Mouse (Mus musculus): ENCODE data around the gene Ntan1. TPM values are rescaled to one million over a fixed set of nuclear protein-coding genes. Genes with fewer than 3 reads are reported as not detected.
"Not testable (repeated sequence)": the region's sequence is repeated elsewhere in the genome, so short reads cannot be mapped to it uniquely, and the experiment has no call there.

The Ntan1 gene
- polyA plus RNA-seq, 1 experiment from 2014 or later = 236 TPM

DNA sequence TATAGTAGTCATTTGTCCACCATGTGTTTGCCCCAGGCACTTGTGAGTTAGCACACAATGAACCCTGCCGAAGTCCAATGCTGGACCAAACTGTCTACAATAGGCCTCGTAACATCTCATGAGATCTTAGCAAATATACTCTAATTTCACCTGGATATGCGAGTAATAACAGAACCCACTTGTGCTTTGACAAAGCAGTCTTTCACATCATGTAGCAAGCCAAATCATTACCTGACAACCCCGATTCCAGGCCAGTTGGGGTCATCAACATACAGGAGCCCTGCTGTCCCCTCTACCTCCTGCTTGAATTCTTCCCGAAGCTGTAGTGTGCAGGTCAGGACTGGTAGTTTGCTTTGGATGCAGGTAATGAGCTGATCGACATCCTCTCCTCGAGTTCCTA, 21.4 kb downstream of the Ntan1 start:
- Histone ChIP-seq H3K9ac (no peak overlapping the region), H3K4me3 (no peak overlapping the region), H3K27me3 (no peaks in the 10 kb centered on the region), H3K36me3 (peaks cover 92% of the 10 kb centered on the region), H3K4me1 (no peaks in the 10 kb centered on the region), H3K9me3 (no peaks in the 10 kb centered on the region), H3K27ac (no peak overlapping the region), H3K4me2 (no peak overlapping the region)
- ATAC-seq (ENCODE audit: insufficient number of reproducible peaks, insufficient read depth, low FRiP score, low TSS enrichment, low read depth) = no peak
- WGBS = 90% methylated on average over 7 of the region's 7 CpGs

DNA sequence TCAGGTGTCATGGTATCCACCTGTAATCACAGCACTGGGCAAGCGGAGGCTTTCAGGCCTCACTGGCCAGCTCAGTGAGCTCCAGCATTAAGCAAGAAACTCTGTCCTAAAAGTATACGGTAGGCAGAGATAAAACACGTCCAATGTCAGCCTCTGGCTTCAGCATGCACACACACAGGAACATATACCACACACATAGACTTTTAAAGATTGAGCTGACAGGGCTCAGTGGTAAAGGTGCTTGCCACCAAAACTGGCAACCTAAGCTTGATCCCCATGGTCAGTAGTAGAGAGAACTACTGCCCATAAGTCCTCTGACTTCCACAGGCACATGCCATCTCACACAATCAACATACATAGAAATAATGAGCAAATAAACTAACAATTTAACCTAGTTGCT, 22.3 kb downstream of the Ntan1 start:
- Histone ChIP-seq H3K27ac (no peak overlapping the region), H3K9ac (no peak overlapping the region), H3K4me3 (no peak overlapping the region), H3K27me3 (no peaks in the 10 kb centered on the region), H3K36me3 (peaks cover 94% of the 10 kb centered on the region), H3K4me2 (no peak overlapping the region), H3K9me3 (no peaks in the 10 kb centered on the region), H3K4me1 (no peaks in the 10 kb centered on the region)
- ATAC-seq (ENCODE audit: insufficient number of reproducible peaks, insufficient read depth, low FRiP score, low TSS enrichment, low read depth) = no peak
- 97% methylated on average over 3 of the region's 3 CpGs for WGBS

- no peak overlapping the region for H3K4me3 ChIP-seq
Observed at GRCm38 (mm10) chr16:13845031-13845430, 26.4 kb downstream of the Ntan1 start.

GRCm38 (mm10) chr16:13846675-13847074, 28.0 kb downstream of the Ntan1 start:
- Histone ChIP-seq H3K9me3 (no peaks in the 10 kb centered on the region), H3K27me3 (no peaks in the 10 kb centered on the region), H3K27ac (no peak overlapping the region), H3K9ac (no peak overlapping the region), H3K4me1 (no peaks in the 10 kb centered on the region), H3K4me2 (no peak overlapping the region), H3K36me3 (peaks cover 72% of the 10 kb centered on the region), H3K4me3 (no peak overlapping the region)
- 93% methylated on average over 1 of the region's 1 CpGs for WGBS
- no peak for ATAC-seq (ENCODE audit: insufficient number of reproducible peaks, insufficient read depth, low FRiP score, low TSS enrichment, low read depth)

More at GRCm38 (mm10) chr16:13845031-13845430, 26.4 kb downstream of the Ntan1 start:
- H3K4me1 ChIP-seq = no peaks in the 10 kb centered on the region
- H3K36me3 ChIP-seq = peaks cover 80% of the 10 kb centered on the region
- no peak overlapping the region for H3K4me2 ChIP-seq
- H3K27me3 ChIP-seq = no peaks in the 10 kb centered on the region
- H3K9me3 ChIP-seq = no peaks in the 10 kb centered on the region
- H3K9ac ChIP-seq = no peak overlapping the region
- no peak overlapping the region for H3K27ac ChIP-seq
- WGBS = 97% methylated on average over 5 of the region's 5 CpGs
- ATAC-seq (ENCODE audit: insufficient number of reproducible peaks, insufficient read depth, low FRiP score, low TSS enrichment, low read depth) = no peak

DNA sequence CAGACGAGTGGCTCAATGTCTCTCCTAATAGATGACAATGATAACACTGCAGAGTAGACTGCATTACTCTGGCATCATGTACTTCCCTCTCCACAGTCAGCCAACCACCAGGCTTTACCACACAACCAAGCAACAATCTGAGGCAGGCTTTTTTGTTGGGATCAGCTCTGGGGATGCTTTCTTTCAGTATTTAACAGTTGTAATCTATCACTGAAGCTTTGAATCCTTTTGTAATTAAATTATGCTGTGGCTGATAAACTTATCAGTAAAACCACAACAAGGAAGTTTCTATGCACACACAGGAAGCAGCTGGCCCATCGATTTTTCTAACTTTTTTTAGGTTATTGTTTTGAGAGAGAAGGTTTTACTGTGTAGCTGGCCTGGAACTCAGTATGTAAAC, 29.7 kb downstream of the Ntan1 start:
- WGBS = 75% methylated on average over 2 of the region's 2 CpGs
- Histone ChIP-seq H3K9ac (no peak overlapping the region), H3K4me2 (no peak overlapping the region), H3K27me3 (no peaks in the 10 kb centered on the region), H3K4me1 (no peaks in the 10 kb centered on the region), H3K9me3 (no peaks in the 10 kb centered on the region), H3K27ac (no peak overlapping the region), H3K36me3 (peaks cover 72% of the 10 kb centered on the region), H3K4me3 (no peak overlapping the region)
- no peak for ATAC-seq (ENCODE audit: insufficient number of reproducible peaks, insufficient read depth, low FRiP score, low TSS enrichment, low read depth)

DNA sequence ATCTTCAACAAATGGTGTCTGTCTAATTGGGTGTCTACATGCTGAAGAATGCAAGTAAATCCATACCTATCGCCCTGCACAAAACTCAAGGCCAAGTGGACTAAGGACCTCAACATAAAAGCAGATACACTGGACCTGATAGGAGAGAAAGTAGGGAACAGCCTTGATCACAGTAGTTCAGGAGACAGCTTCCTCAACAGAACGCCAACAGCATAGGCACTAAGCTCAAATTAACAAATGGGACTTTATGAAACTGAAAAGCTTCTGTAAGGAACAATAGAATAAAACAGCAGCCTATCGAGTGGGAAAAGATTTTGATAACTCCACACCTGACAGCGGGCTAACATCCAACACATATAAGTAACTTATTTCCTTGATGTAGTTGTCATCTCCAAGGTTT, 32.8 kb downstream of the Ntan1 start:
- H3K27me3 ChIP-seq = no peaks in the 10 kb centered on the region
- H3K27ac ChIP-seq = no peak overlapping the region
- H3K4me3 ChIP-seq = no peak overlapping the region
- 95% methylated on average over 4 of the region's 4 CpGs for WGBS
- H3K9ac ChIP-seq = no peak overlapping the region
- no peak overlapping the region for H3K4me2 ChIP-seq
- H3K36me3 ChIP-seq = peaks cover 64% of the 10 kb centered on the region
- no peaks in the 10 kb centered on the region for H3K4me1 ChIP-seq
- ATAC-seq (ENCODE audit: insufficient number of reproducible peaks, insufficient read depth, low FRiP score, low TSS enrichment, low read depth) = no peak
- no peaks in the 10 kb centered on the region for H3K9me3 ChIP-seq

- 96% methylated on average over 4 of the region's 4 CpGs for WGBS
- no peaks in the 10 kb centered on the region for H3K9me3 ChIP-seq
- no peak overlapping the region for H3K9ac ChIP-seq
- no peak overlapping the region for H3K27ac ChIP-seq
- no peaks in the 10 kb centered on the region for H3K27me3 ChIP-seq
- peaks cover 61% of the 10 kb centered on the region for H3K36me3 ChIP-seq
- no peak for ATAC-seq (ENCODE audit: insufficient number of reproducible peaks, insufficient read depth, low FRiP score, low TSS enrichment, low read depth)
- no peaks in the 10 kb centered on the region for H3K4me1 ChIP-seq
- H3K4me2 ChIP-seq = no peak overlapping the region
- H3K4me3 ChIP-seq = no peak overlapping the region
Observed at GRCm38 (mm10) chr16:13853886-13854285, 35.2 kb downstream of the Ntan1 start.

DNA sequence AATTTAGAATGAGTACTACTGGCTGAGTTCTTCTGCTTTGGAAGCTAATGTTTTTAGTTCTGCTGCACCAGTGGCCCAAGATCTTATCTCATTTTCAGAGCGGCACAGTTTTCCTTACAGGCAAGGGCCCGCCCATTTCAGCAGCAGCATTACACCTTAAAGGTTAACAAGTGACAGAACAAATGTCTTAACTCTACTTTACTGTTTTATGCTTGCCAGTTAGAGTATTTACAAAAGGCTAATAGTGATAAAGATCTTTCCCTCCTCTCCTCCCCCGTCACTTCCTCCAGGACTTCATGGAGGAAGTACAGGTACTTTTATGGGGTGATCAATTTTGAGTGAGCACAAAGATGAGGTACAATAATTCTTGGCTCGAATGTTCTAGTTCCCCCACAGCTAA, 47.4 kb downstream of the Ntan1 start:
- no peaks in the 10 kb centered on the region for H3K9me3 ChIP-seq
- no peaks in the 10 kb centered on the region for H3K27me3 ChIP-seq
- no peaks in the 10 kb centered on the region for H3K4me1 ChIP-seq
- no peak overlapping the region for H3K9ac ChIP-seq
- 67% methylated on average over 4 of the region's 4 CpGs for WGBS
- no peak for ATAC-seq (ENCODE audit: insufficient number of reproducible peaks, insufficient read depth, low FRiP score, low TSS enrichment, low read depth)
- no peak overlapping the region for H3K4me3 ChIP-seq
- peaks cover 46% of the 10 kb centered on the region for H3K36me3 ChIP-seq
- no peak overlapping the region for H3K27ac ChIP-seq
- H3K4me2 ChIP-seq = no peak overlapping the region

- Histone ChIP-seq H3K9me3 (no peaks in the 10 kb centered on the region), H3K27me3 (no peaks in the 10 kb centered on the region), H3K36me3 (peaks cover 48% of the 10 kb centered on the region), H3K27ac (no peak overlapping the region), H3K9ac (no peak overlapping the region), H3K4me2 (no peak overlapping the region), H3K4me1 (no peaks in the 10 kb centered on the region), H3K4me3 (no peak overlapping the region)
- 84% methylated on average over 5 of the region's 5 CpGs for WGBS
- no peak for ATAC-seq (ENCODE audit: insufficient number of reproducible peaks, insufficient read depth, low FRiP score, low TSS enrichment, low read depth)
Observed at GRCm38 (mm10) chr16:13866616-13867015, 48.0 kb downstream of the Ntan1 start.

GRCm38 (mm10) chr16:13867406-13867805, 48.8 kb downstream of the Ntan1 start:
- WGBS = 17% methylated on average over 5 of the region's 5 CpGs
- H3K4me2 ChIP-seq; H3K9me3 ChIP-seq; H3K27me3 ChIP-seq; H3K4me1 ChIP-seq; ATAC-seq (ENCODE audit: insufficient number of reproducible peaks, insufficient read depth, low FRiP score, low TSS enrichment, low read depth); H3K9ac ChIP-seq; H3K27ac ChIP-seq; H3K4me3 ChIP-seq: not testable (repeated sequence)
- peaks cover 55% of the 10 kb centered on the region for H3K36me3 ChIP-seq

DNA sequence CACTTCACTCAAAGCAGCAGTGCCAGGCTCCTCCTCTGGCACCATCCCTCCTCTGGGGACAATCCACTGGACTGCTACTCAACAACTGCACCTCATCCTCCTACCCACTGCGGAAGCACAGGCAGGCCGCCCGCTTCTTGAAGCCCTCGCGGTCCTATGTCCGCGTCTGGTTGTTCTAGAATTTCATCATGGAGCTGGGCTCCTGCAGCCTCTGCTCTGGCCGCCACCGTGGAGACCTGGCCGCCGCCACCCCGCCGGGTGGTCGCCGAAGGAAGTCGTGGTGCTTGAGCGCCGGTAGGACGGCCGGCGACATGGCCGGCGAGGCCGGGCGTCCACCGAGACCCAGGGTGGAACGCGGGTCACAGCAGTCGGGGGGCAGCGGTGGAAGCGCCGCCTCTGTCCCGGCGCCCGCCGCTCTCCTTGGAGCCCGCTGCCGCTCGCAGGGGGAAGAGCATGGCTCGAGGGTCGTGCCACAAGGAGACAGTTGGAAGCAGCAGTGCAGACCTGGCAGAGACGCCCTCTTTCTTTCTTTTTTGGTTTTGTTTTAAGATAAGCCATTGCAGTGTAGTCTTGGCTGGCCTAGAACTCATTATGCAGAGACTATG, 49.4 kb downstream of the Ntan1 start:
- Histone ChIP-seq H3K36me3 (peaks cover 49% of the 10 kb centered on the region), H3K4me3 (peak overlapping the region; percentile 15; the same call in 1 of the 2 replicates), H3K27ac (0 out of 2 replicates have a peak overlapping the region, but pooled peaks have one; percentile 22), H3K9me3 (no peaks in the 10 kb centered on the region), H3K27me3 (no peaks in the 10 kb centered on the region), H3K4me2 (peak overlapping the region; percentile 41; the same call in 1 of the 2 replicates), H3K4me1 (no peaks in the 10 kb centered on the region), H3K9ac (0 out of 2 replicates have a peak overlapping the region, but pooled peaks have one; percentile 22)
- WGBS = 10% methylated on average over 42 of the region's 42 CpGs
- ATAC-seq (ENCODE audit: insufficient number of reproducible peaks, insufficient read depth, low FRiP score, low TSS enrichment, low read depth) = no peak

DNA sequence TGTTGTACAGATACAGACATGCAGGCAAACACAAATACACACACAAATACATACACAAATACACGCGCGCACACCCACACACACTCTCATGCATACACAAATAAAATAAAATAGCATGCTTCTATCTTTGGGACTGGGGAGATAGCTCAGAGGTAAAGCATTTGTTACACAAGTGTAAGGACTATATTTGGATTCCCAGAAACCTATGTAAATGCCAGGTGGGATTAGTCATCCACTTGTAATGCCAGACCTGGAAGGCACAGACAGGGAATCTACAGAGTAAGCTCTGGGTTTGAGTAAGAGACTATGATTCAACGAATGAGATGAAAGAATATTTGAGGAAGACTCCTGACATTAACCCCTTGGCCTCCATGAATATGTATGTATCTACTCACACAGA, 56.8 kb downstream of the Ntan1 start:
- ATAC-seq (ENCODE audit: insufficient number of reproducible peaks, insufficient read depth, low FRiP score, low TSS enrichment, low read depth) = no peak
- Histone ChIP-seq H3K4me1 (no peaks in the 10 kb centered on the region), H3K36me3 (peaks cover 62% of the 10 kb centered on the region), H3K27ac (no peak overlapping the region), H3K9me3 (no peaks in the 10 kb centered on the region), H3K9ac (no peak overlapping the region), H3K4me2 (no peak overlapping the region), H3K27me3 (no peaks in the 10 kb centered on the region), H3K4me3 (no peak overlapping the region)
- 91% methylated on average over 4 of the region's 4 CpGs for WGBS
